Mouse (Mus musculus): ENCODE measurements around the gene Wdr54. TPM values are rescaled to one million over a fixed set of nuclear protein-coding genes. Genes with fewer than 3 reads are reported as not detected.
A peak's percentile ranks its signal among the peaks of the same experiment; 100 is the strongest.

The Wdr54 gene
- polyA plus RNA-seq, 1 experiment from 2014 or later: 7.0 TPM

DNA sequence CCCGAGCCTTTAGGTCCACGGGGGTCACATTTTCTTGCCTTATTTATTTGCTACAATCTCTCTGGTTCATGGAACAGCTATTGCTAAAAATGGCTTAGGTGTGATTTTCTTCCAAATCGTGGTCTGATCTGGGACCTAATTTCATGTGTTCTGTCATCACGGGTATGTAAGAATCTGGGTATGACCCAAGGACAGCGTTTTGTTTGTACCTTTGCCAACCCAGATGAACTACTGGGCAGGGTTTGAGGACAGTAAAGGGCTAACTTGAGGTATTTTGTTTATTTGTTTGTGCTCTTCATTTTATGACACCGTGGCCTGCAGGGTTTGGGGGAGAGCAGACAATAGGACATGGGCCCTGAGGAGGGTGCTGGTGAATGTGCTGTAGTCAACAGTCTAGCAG, 24.4 kb upstream of the Wdr54 start:
- Histone ChIP-seq H3K4me2 (ENCODE audit: low read depth, low read length) (no peak overlapping the region), H3K9ac (ENCODE audit: low read depth, low read length) (no peak overlapping the region), H3K4me3 (ENCODE audit: low read depth, low read length) (no peak overlapping the region), H3K4me1 (ENCODE audit: control insufficient read depth, insufficient read depth, low read length) (peaks cover 11% of the 10 kb centered on the region), H3K27me3 (replicated peaks; ENCODE audit: control insufficient read depth, insufficient read depth, low read length) (no peaks in the 10 kb centered on the region), H3K27ac (replicated peaks; ENCODE audit: low read depth, low read length) (no peak overlapping the region), H3K9me3 (ENCODE audit: control insufficient read depth, low read length) (no peaks in the 10 kb centered on the region), H3K36me3 (ENCODE audit: control insufficient read depth, insufficient read depth, low read length) (peaks cover 34% of the 10 kb centered on the region; the same call in 1 of the 2 replicates)
- DNase-seq (ENCODE audit: low spot score) (no peak), ATAC-seq (ENCODE audit: low read depth) (no peak)
- WGBS: 79% methylated on average over 6 of the region's 6 CpGs

GRCm38 (mm10) chr6:83179390-83180117, 23.4 kb upstream of the Wdr54 start:
- Histone ChIP-seq H3K9ac (ENCODE audit: low read depth, low read length) (peak overlapping the region; percentile 60), H3K4me3 (ENCODE audit: low read depth, low read length) (peak overlapping the region; percentile 29), H3K9me3 (ENCODE audit: control insufficient read depth, low read length) (no peaks in the 10 kb centered on the region), H3K36me3 (ENCODE audit: control insufficient read depth, insufficient read depth, low read length) (peaks cover 29% of the 10 kb centered on the region; the same call in 1 of the 2 replicates), H3K27ac (replicated peaks; ENCODE audit: low read depth, low read length) (no peak overlapping the region), H3K27me3 (replicated peaks; ENCODE audit: control insufficient read depth, insufficient read depth, low read length) (no peaks in the 10 kb centered on the region), H3K4me1 (ENCODE audit: control insufficient read depth, insufficient read depth, low read length) (peaks cover 7% of the 10 kb centered on the region; the same call in 1 of the 2 replicates), H3K4me2 (ENCODE audit: low read depth, low read length) (peak overlapping the region; percentile 60)
- peak; percentile 62 for DNase-seq (ENCODE audit: low spot score)
- 14% methylated on average over 9 of the region's 12 CpGs for WGBS
- ATAC-seq (ENCODE audit: low read depth): peak; percentile 81

- 0 out of 2 replicates have a peak, but pooled peaks cover 5% of the 10 kb centered on the region for H3K36me3 ChIP-seq (ENCODE audit: control insufficient read depth, insufficient read depth, low read length)
- peaks cover 7% of the 10 kb centered on the region; the same call in 1 of the 2 replicates for H3K4me1 ChIP-seq (ENCODE audit: control insufficient read depth, insufficient read depth, low read length)
- no peak overlapping the region for H3K4me2 ChIP-seq (ENCODE audit: low read depth, low read length)
- no peak overlapping the region for H3K9ac ChIP-seq (ENCODE audit: low read depth, low read length)
- H3K9me3 ChIP-seq (ENCODE audit: control insufficient read depth, low read length): no peaks in the 10 kb centered on the region
- H3K27me3 ChIP-seq (replicated peaks; ENCODE audit: control insufficient read depth, insufficient read depth, low read length): no peaks in the 10 kb centered on the region
- H3K27ac ChIP-seq (replicated peaks; ENCODE audit: low read depth, low read length): no peak overlapping the region
- no peak for DNase-seq (ENCODE audit: low spot score)
- no peak overlapping the region for H3K4me3 ChIP-seq (ENCODE audit: low read depth, low read length)
- ATAC-seq (ENCODE audit: low read depth): no peak
- WGBS: 83% methylated on average over 8 of the region's 8 CpGs
These were observed 19.8 kb upstream of the Wdr54 start for GRCm38 (mm10) chr6:83175996-83176395.

- H3K27ac ChIP-seq (replicated peaks; ENCODE audit: low read depth, low read length): no peak overlapping the region
- no peak for DNase-seq (ENCODE audit: low spot score)
- H3K9me3 ChIP-seq (ENCODE audit: control insufficient read depth, low read length): no peaks in the 10 kb centered on the region
- no peak overlapping the region for H3K4me2 ChIP-seq (ENCODE audit: low read depth, low read length)
- 0 out of 2 replicates have a peak overlapping the region, but pooled peaks have one; percentile 8 for H3K9ac ChIP-seq (ENCODE audit: low read depth, low read length)
- no peak overlapping the region for H3K4me3 ChIP-seq (ENCODE audit: low read depth, low read length)
- H3K36me3 ChIP-seq (ENCODE audit: control insufficient read depth, insufficient read depth, low read length): 0 out of 2 replicates have a peak, but pooled peaks cover 5% of the 10 kb centered on the region
- no peaks in the 10 kb centered on the region for H3K27me3 ChIP-seq (replicated peaks; ENCODE audit: control insufficient read depth, insufficient read depth, low read length)
- no peak for ATAC-seq (ENCODE audit: low read depth)
- no peaks in the 10 kb centered on the region for H3K4me1 ChIP-seq (ENCODE audit: control insufficient read depth, insufficient read depth, low read length)
- WGBS: 63% methylated on average over 9 of the region's 9 CpGs
These were observed 16.2 kb upstream of the Wdr54 start for GRCm38 (mm10) chr6:83172240-83172920.

- ATAC-seq (ENCODE audit: low read depth): no peak
These were observed 14.9 kb upstream of the Wdr54 start for GRCm38 (mm10) chr6:83171063-83171462.

DNA sequence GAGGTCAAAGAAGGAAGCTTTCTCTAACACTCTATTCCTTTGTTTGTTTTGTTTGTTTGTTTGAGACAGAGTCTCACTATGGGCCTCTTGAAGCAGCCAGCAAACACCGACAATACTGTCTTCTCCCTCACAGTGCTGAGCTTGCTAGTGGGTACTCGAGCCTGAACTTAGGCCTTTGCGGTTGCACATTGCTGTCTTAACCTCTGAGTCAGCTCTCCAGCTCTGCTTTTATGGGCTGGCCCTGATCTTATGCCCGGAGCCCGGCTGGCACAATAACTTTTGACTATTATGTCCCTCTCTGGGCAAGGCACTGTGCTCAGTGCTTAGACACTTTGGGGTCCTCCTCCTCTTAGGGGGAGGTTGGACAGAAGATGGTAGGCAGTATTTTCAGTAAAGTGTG, 13.7 kb upstream of the Wdr54 start:
- DNase-seq (ENCODE audit: low spot score): no peak
- Histone ChIP-seq H3K9ac (ENCODE audit: low read depth, low read length) (no peak overlapping the region), H3K9me3 (ENCODE audit: control insufficient read depth, low read length) (no peaks in the 10 kb centered on the region), H3K27me3 (replicated peaks; ENCODE audit: control insufficient read depth, insufficient read depth, low read length) (no peaks in the 10 kb centered on the region), H3K4me1 (ENCODE audit: control insufficient read depth, insufficient read depth, low read length) (peaks cover 12% of the 10 kb centered on the region; the same call in 1 of the 2 replicates), H3K4me2 (ENCODE audit: low read depth, low read length) (no peak overlapping the region), H3K4me3 (ENCODE audit: low read depth, low read length) (no peak overlapping the region), H3K27ac (replicated peaks; ENCODE audit: low read depth, low read length) (no peak overlapping the region), H3K36me3 (ENCODE audit: control insufficient read depth, insufficient read depth, low read length) (no peaks in the 10 kb centered on the region)
- WGBS: 82% methylated on average over 5 of the region's 5 CpGs
- no peak for ATAC-seq (ENCODE audit: low read depth)

More at GRCm38 (mm10) chr6:83171063-83171462, 14.9 kb upstream of the Wdr54 start:
- no peaks in the 10 kb centered on the region for H3K27me3 ChIP-seq (replicated peaks; ENCODE audit: control insufficient read depth, insufficient read depth, low read length)
- H3K4me3 ChIP-seq (ENCODE audit: low read depth, low read length): no peak overlapping the region
- H3K9ac ChIP-seq (ENCODE audit: low read depth, low read length): peak overlapping the region; percentile 37; the same call in 1 of the 2 replicates
- DNase-seq (ENCODE audit: low spot score): no peak
- H3K27ac ChIP-seq (replicated peaks; ENCODE audit: low read depth, low read length): no peak overlapping the region
- WGBS: 72% methylated on average over 5 of the region's 5 CpGs
- H3K9me3 ChIP-seq (ENCODE audit: control insufficient read depth, low read length): no peaks in the 10 kb centered on the region
- no peak overlapping the region for H3K4me2 ChIP-seq (ENCODE audit: low read depth, low read length)
- H3K36me3 ChIP-seq (ENCODE audit: control insufficient read depth, insufficient read depth, low read length): 0 out of 2 replicates have a peak, but pooled peaks cover 3% of the 10 kb centered on the region
- peaks cover 8% of the 10 kb centered on the region; the same call in 1 of the 2 replicates for H3K4me1 ChIP-seq (ENCODE audit: control insufficient read depth, insufficient read depth, low read length)

DNA sequence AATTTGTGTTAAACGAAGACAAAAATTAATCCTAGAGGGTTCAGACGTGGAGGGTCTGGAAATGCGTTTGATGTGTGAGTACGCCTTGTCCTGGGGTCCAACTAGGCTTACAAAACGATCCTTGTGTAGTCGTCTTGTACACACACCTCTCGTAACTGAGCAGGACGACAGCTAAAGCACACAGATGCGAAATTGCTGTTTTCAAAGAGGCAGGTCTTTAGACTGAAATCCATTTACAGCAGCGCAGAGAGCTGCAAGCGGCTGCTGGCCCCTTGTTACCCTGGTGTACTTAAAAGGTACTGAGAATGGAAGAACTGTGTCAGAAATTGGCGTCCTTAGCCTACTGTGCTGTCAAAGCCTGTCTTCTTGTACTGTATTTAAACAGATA, 10.0 kb upstream of the Wdr54 start:
- Histone ChIP-seq H3K27ac (replicated peaks; ENCODE audit: low read depth, low read length) (peak overlapping the region; percentile 84; the same call in 1 of the 2 replicates), H3K4me2 (ENCODE audit: low read depth, low read length) (peak overlapping the region; percentile 82), H3K4me1 (ENCODE audit: control insufficient read depth, insufficient read depth, low read length) (peaks cover 24% of the 10 kb centered on the region), H3K9me3 (ENCODE audit: control insufficient read depth, low read length) (no peaks in the 10 kb centered on the region), H3K9ac (ENCODE audit: low read depth, low read length) (peak overlapping the region; percentile 87), H3K36me3 (ENCODE audit: control insufficient read depth, insufficient read depth, low read length) (no peaks in the 10 kb centered on the region), H3K4me3 (ENCODE audit: low read depth, low read length) (peak overlapping the region; percentile 86), H3K27me3 (replicated peaks; ENCODE audit: control insufficient read depth, insufficient read depth, low read length) (peaks cover 14% of the 10 kb centered on the region)
- DNase-seq (ENCODE audit: low spot score) (peak; percentile 38), ATAC-seq (ENCODE audit: low read depth) (peak; percentile 10; the same call in 1 of the 2 replicates)
- WGBS: 2% methylated on average over 12 of the region's 12 CpGs

DNA sequence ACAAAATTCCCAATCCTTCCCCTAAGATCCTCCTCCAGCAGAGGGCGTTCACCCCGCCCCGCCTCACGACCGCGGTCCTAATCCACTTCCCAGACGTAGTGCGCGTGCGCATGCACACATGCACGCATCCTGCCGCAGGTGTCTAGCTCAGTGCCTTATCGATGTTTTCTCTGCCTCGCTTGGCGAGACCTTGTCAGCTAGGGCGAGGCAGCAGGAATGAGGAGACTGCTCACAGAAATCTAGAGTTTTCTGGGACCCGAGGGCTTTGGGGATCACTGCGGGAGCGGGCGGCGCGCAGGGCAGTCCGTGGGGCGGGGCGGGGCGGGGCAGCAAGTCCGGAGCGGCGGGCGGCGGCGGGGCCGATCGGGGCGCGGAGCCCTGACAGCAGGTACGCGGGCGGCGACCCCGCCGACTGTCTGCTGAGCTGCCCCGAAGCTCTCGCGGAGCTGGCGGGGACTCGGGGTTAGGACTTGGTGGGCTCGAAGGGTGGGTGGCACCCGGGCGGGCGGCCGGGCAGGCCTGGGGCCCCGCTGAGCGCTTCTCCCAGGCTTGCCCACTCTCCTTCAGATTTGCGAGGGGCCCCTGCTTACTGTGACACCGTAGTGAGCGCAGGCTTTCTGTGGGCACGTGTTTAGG, 9.5 kb upstream of the Wdr54 start, which contains the start of gene Dctn1:
TSS of gene Dctn1 (plus strand) at position 314 of the 636 bp plus-strand sequence.
- Histone ChIP-seq H3K27ac (replicated peaks; ENCODE audit: low read depth, low read length) (peak within 1 kb of the TSS; percentile 84), H3K9me3 (ENCODE audit: control insufficient read depth, low read length) (no peaks in the 10 kb centered on the region), H3K4me3 (ENCODE audit: low read depth, low read length) (peak within 1 kb of the TSS; percentile 86), H3K4me1 (ENCODE audit: control insufficient read depth, insufficient read depth, low read length) (peaks cover 24% of the 10 kb centered on the region), H3K27me3 (replicated peaks; ENCODE audit: control insufficient read depth, insufficient read depth, low read length) (peaks cover 20% of the 10 kb centered on the region), H3K36me3 (ENCODE audit: control insufficient read depth, insufficient read depth, low read length) (no peaks in the 10 kb centered on the region), H3K4me2 (ENCODE audit: low read depth, low read length) (peak within 1 kb of the TSS; percentile 82), H3K9ac (ENCODE audit: low read depth, low read length) (peak within 1 kb of the TSS; percentile 87)
- DNase-seq (ENCODE audit: low spot score) (peak; percentile 96), ATAC-seq (ENCODE audit: low read depth) (peak; percentile 89)
- 1% methylated on average over 37 of the region's 58 CpGs for WGBS

Measured in embryonic facial prominence, embryonic 14.5 days (tissue).